Mouse (Mus musculus): ENCODE measurements around the gene Olfr66. TPM values are rescaled to one million over a fixed set of nuclear protein-coding genes. Genes with fewer than 3 reads are reported as not detected.

Olfr66 gene
- not detected in 2 replicates for polyA plus RNA-seq (2015; fragmentation: Nextera tagmentation; extraction: Ambion mirVana)

DNA sequence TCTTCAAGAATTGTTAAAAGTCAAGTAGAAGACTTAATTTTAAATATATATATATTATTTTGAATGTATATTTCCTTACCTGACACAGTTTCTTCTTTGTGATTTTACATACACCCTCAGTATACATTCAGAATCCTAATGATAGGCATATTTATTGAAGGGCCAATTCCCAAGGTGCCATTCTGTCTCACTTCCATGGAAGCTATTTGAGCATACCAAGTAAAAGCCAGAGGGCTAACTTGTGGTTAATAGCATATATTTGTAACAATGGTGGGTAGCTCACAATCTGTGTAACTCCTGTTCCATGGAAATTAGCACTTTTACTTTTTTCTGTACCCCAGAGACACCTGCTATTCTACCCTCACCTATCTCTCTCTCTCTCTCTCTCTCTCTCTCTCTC, at the start of gene Olfr66:
Gene Olfr66, minus strand, starts transcription at position 101 of the 400 bp plus-strand sequence.
- no peak for ATAC-seq (ENCODE audit: low FRiP score, low TSS enrichment)
- no peak within 1 kb of the TSS for H3K9ac ChIP-seq (replicated peaks; ENCODE audit: low read length)
- H3K4me3 ChIP-seq (ENCODE audit: low read length): no peak within 1 kb of the TSS
- H3K36me3 ChIP-seq (ENCODE audit: insufficient read depth, low read length): no peaks in the 10 kb centered on the region
- no peak within 1 kb of the TSS for H3K4me2 ChIP-seq (replicated peaks; ENCODE audit: low read depth, low read length)
- no peaks in the 10 kb centered on the region for H3K27me3 ChIP-seq (ENCODE audit: insufficient read depth, low read length)
- H3K4me1 ChIP-seq (ENCODE audit: insufficient read depth, low read length): no peaks in the 10 kb centered on the region
- H3K27ac ChIP-seq (ENCODE audit: low read length): no peak within 1 kb of the TSS
- no peaks in the 10 kb centered on the region for H3K9me3 ChIP-seq (ENCODE audit: low read length)

DNA sequence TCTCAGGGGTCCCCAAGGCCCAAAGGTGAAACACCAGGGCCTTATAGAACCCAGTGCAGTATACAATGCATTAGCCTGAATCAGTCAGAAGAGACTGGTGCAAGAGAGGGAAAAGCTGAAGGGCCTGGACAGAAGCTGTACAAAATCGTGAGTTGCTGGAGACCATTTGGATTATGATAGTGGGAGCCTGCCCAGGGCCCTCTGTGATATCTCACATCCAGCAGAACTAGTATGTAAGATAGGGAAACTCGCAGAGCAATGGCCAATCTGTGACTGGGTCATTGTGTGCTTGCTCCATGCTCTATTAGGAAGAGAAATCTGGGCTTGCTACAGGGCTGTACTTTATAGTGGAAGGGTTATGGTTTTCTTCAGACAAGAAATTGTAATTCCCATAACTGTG, 48.2 kb upstream of the Olfr66 start, which contains the start of gene Olfr632:
Gene Olfr632, plus strand, starts transcription at position 84 of the 400 bp plus-strand sequence.
- Histone ChIP-seq H3K4me2 (replicated peaks; ENCODE audit: low read depth, low read length) (no peak within 1 kb of the TSS), H3K9ac (replicated peaks; ENCODE audit: low read length) (no peak within 1 kb of the TSS), H3K9me3 (ENCODE audit: low read length) (no peaks in the 10 kb centered on the region), H3K36me3 (ENCODE audit: insufficient read depth, low read length) (no peaks in the 10 kb centered on the region), H3K27me3 (ENCODE audit: insufficient read depth, low read length) (no peaks in the 10 kb centered on the region), H3K4me3 (ENCODE audit: low read length) (no peak within 1 kb of the TSS), H3K4me1 (ENCODE audit: insufficient read depth, low read length) (no peaks in the 10 kb centered on the region), H3K27ac (ENCODE audit: low read length) (no peak within 1 kb of the TSS)
- WGBS: 83% methylated on average over 2 of the region's 2 CpGs
- no peak for ATAC-seq (ENCODE audit: low FRiP score, low TSS enrichment)

DNA sequence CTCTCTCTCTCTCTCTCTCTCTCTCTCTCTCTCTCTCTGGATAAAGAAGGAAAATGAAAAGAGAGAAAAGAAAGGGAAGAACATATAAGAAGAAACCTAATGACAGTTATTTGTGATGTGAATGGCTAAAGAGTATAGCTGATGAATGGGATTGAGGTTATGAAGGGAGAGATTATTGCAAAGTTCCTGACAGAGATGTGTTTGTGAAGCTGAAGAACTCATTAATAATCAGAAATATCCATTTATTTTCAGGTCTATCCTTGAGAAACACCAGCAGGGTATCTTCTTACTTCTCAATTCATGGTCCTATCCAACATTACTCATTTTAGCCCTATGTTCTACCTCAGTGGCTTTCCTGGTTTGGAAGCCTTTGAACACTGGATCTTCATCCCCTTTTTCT, 42.5 kb upstream of the Olfr66 start, which contains the start of gene Olfr631:
Gene Olfr631, plus strand, starts transcription at position 301 of the 400 bp plus-strand sequence.
- Histone ChIP-seq H3K4me3 (ENCODE audit: low read length) (no peak within 1 kb of the TSS), H3K4me1 (ENCODE audit: insufficient read depth, low read length) (no peaks in the 10 kb centered on the region), H3K27ac (ENCODE audit: low read length) (no peak within 1 kb of the TSS), H3K9me3 (ENCODE audit: low read length) (no peaks in the 10 kb centered on the region), H3K9ac (replicated peaks; ENCODE audit: low read length) (no peak within 1 kb of the TSS), H3K27me3 (ENCODE audit: insufficient read depth, low read length) (no peaks in the 10 kb centered on the region), H3K4me2 (replicated peaks; ENCODE audit: low read depth, low read length) (no peak within 1 kb of the TSS), H3K36me3 (ENCODE audit: insufficient read depth, low read length) (no peaks in the 10 kb centered on the region)
- ATAC-seq (ENCODE audit: low FRiP score, low TSS enrichment): no peak

DNA sequence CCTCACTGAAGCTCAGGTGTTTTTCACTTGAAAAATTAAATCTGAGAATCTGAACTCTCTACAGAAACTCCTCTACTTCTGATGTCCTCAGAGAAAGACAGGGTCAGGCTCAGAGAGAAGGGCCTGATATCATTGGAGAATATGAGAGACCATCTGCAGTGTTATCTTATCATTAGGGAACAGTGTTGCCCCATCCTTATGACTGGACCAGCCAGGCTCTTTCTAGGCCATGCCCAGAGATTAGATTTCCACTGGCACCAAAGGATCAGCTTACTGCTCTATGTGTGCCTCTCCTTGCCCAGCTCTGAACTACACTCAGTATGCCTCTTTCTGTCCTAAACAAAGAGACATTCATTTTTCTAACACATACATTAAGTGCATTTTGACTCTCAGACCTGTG, 29.3 kb upstream of the Olfr66 start:
- Histone ChIP-seq H3K9ac (replicated peaks; ENCODE audit: low read length) (no peak overlapping the region), H3K4me1 (ENCODE audit: insufficient read depth, low read length) (no peaks in the 10 kb centered on the region), H3K27me3 (ENCODE audit: insufficient read depth, low read length) (no peaks in the 10 kb centered on the region), H3K9me3 (ENCODE audit: low read length) (no peaks in the 10 kb centered on the region), H3K4me2 (replicated peaks; ENCODE audit: low read depth, low read length) (no peak overlapping the region), H3K36me3 (ENCODE audit: insufficient read depth, low read length) (no peaks in the 10 kb centered on the region), H3K27ac (ENCODE audit: low read length) (no peak overlapping the region), H3K4me3 (ENCODE audit: low read length) (no peak overlapping the region)
- no peak for ATAC-seq (ENCODE audit: low FRiP score, low TSS enrichment)

DNA sequence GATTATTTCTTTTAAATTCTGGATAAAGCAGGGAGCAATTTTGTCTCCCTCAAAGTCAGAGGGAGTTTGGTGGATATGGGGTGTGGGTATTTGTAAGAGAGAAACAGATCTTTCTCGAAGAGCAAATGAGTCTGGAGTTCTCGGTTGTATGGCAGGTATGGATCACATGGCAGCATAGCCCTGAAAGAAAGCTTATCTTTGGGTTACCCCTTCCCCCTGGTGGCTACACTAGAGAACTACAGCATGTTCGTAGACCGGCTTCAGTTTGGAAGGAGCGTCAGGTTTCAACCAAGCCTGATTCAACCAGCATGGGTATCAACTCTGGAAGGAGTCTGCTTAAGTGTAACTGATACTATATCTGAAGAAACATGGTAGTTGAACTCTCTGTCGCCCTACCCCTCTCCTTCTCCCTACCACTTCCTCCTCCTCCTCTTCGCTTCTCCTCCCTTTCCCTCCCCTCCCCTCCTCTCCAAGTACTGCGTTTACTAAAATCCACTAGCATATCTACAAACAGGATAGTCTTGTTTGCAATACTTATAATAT, 27.0 kb upstream of the Olfr66 start:
- Histone ChIP-seq H3K9ac (replicated peaks; ENCODE audit: low read length) (no peak overlapping the region), H3K4me3 (ENCODE audit: low read length) (no peak overlapping the region), H3K4me1 (ENCODE audit: insufficient read depth, low read length) (no peaks in the 10 kb centered on the region), H3K27me3 (ENCODE audit: insufficient read depth, low read length) (no peaks in the 10 kb centered on the region), H3K36me3 (ENCODE audit: insufficient read depth, low read length) (no peaks in the 10 kb centered on the region), H3K27ac (ENCODE audit: low read length) (no peak overlapping the region), H3K9me3 (ENCODE audit: low read length) (no peaks in the 10 kb centered on the region), H3K4me2 (replicated peaks; ENCODE audit: low read depth, low read length) (no peak overlapping the region)
- WGBS: 45% methylated on average over 8 of the region's 8 CpGs
- peak; percentile 65; the same call in 1 of the 2 replicates for ATAC-seq (ENCODE audit: low FRiP score, low TSS enrichment)

DNA sequence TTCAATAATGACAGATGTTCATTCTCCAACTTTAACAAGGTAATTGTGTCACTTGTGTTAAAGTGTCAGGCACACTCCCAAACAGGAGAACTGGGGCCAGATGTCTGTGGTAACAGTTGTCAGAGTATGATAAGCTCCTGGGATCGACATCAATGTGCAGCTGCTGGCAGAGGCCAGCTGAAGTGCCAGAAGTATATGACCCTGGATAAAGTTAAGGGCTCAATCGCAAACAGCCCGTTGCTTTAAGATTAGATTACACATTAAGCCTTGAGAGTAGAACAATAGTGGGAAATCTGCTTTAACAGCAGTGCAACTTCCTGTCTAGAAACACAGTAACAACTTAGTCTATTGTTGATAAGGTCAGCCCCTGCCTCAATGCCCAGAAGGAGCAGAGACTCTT, 24.0 kb upstream of the Olfr66 start:
- 2% methylated on average over 3 of the region's 3 CpGs for WGBS
- no peak overlapping the region for H3K4me3 ChIP-seq (ENCODE audit: low read length)
- no peaks in the 10 kb centered on the region for H3K27me3 ChIP-seq (ENCODE audit: insufficient read depth, low read length)
- no peaks in the 10 kb centered on the region for H3K36me3 ChIP-seq (ENCODE audit: insufficient read depth, low read length)
- H3K27ac ChIP-seq (ENCODE audit: low read length): no peak overlapping the region
- ATAC-seq (ENCODE audit: low FRiP score, low TSS enrichment): 0 out of 2 replicates have a peak, but pooled peaks have one; percentile 59
- H3K9me3 ChIP-seq (ENCODE audit: low read length): no peaks in the 10 kb centered on the region
- H3K9ac ChIP-seq (replicated peaks; ENCODE audit: low read length): no peak overlapping the region
- no peak overlapping the region for H3K4me2 ChIP-seq (replicated peaks; ENCODE audit: low read depth, low read length)
- no peaks in the 10 kb centered on the region for H3K4me1 ChIP-seq (ENCODE audit: insufficient read depth, low read length)

DNA sequence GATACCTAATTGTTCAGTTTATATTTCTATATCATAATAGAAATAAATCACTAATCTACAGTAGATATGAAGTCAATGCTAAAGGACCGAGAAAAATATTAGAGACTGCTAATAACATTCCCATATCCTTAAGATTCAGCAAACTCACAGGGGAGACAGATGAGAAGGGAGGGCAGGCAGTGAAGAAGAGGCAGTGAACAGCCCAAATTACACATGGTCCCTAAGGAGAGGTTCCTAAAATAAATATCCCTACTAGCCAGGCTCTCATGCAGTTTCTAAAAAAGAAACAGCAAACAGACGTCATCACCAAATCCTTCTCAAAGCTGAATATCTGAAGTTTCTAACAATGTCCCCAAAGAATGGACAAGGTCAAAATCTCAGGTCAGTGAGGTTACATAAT, 17.1 kb upstream of the Olfr66 start, which contains the start of gene Olfr65:
Gene Olfr65, plus strand, starts transcription at position 301 of the 400 bp plus-strand sequence.
- Histone ChIP-seq H3K36me3 (ENCODE audit: insufficient read depth, low read length) (no peaks in the 10 kb centered on the region), H3K4me1 (ENCODE audit: insufficient read depth, low read length) (no peaks in the 10 kb centered on the region), H3K4me2 (replicated peaks; ENCODE audit: low read depth, low read length) (no peak within 1 kb of the TSS), H3K9ac (replicated peaks; ENCODE audit: low read length) (no peak within 1 kb of the TSS), H3K27me3 (ENCODE audit: insufficient read depth, low read length) (no peaks in the 10 kb centered on the region), H3K27ac (ENCODE audit: low read length) (no peak within 1 kb of the TSS), H3K9me3 (ENCODE audit: low read length) (no peaks in the 10 kb centered on the region), H3K4me3 (ENCODE audit: low read length) (no peak within 1 kb of the TSS)
- WGBS: 67% methylated on average over 2 of the region's 2 CpGs
- ATAC-seq (ENCODE audit: low FRiP score, low TSS enrichment): no peak

DNA sequence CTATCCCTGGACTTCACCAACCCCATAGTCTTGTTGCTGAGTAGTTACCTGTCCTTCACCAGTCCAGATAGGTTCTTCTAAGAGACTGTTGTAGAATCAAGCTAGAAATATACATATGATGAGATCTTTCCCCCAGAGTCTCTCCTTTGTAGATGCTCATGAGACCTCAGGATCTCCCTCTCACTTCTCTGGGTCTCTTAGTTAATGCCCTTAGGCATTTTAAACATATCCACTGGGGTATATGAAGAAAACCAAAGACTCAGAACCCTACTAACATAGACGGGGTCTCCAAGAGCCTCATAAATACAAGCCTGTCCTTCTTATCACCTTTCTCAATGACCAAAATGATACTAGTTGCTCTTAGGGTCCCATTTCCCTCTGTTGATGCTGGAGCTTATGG, 8.3 kb upstream of the Olfr66 start, which contains the start of gene Olfr64:
Gene Olfr64, minus strand, starts transcription at position 101 of the 400 bp plus-strand sequence.
- H3K27ac ChIP-seq (ENCODE audit: low read length): no peak within 1 kb of the TSS
- no peaks in the 10 kb centered on the region for H3K36me3 ChIP-seq (ENCODE audit: insufficient read depth, low read length)
- no peak within 1 kb of the TSS for H3K9ac ChIP-seq (replicated peaks; ENCODE audit: low read length)
- no peak for ATAC-seq (ENCODE audit: low FRiP score, low TSS enrichment)
- 63% methylated on average over 1 of the region's 1 CpGs for WGBS
- H3K4me1 ChIP-seq (ENCODE audit: insufficient read depth, low read length): no peaks in the 10 kb centered on the region
- no peaks in the 10 kb centered on the region for H3K9me3 ChIP-seq (ENCODE audit: low read length)
- H3K27me3 ChIP-seq (ENCODE audit: insufficient read depth, low read length): no peaks in the 10 kb centered on the region
- H3K4me3 ChIP-seq (ENCODE audit: low read length): no peak within 1 kb of the TSS
- H3K4me2 ChIP-seq (replicated peaks; ENCODE audit: low read depth, low read length): no peak within 1 kb of the TSS

DNA sequence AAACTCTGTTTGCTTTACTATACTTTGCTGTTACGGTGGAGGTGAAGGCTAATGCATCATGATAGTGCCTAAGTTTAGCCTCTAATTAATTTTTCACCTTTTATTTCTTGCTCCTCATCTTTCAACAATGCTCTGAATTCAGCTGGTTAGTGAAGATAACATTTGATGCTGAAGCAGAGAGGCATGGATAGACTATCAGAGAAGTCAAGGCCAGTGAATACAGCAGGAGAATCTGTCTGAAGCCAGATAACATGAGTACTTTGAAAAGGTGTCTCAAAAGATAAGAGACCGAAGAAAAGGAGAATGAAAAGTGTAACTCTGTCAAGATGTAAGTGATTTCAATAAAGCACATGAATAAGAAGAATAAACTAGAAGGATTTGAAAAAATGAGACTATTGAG, 9.0 kb downstream of the Olfr66 start:
- Histone ChIP-seq H3K9me3 (ENCODE audit: low read length) (no peaks in the 10 kb centered on the region), H3K27ac (ENCODE audit: low read length) (no peak overlapping the region), H3K27me3 (ENCODE audit: insufficient read depth, low read length) (no peaks in the 10 kb centered on the region), H3K4me2 (replicated peaks; ENCODE audit: low read depth, low read length) (no peak overlapping the region), H3K4me3 (ENCODE audit: low read length) (no peak overlapping the region), H3K4me1 (ENCODE audit: insufficient read depth, low read length) (no peaks in the 10 kb centered on the region), H3K9ac (replicated peaks; ENCODE audit: low read length) (no peak overlapping the region), H3K36me3 (ENCODE audit: insufficient read depth, low read length) (no peaks in the 10 kb centered on the region)
- 89% methylated on average over 2 of the region's 2 CpGs for WGBS
- ATAC-seq (ENCODE audit: low FRiP score, low TSS enrichment): no peak

DNA sequence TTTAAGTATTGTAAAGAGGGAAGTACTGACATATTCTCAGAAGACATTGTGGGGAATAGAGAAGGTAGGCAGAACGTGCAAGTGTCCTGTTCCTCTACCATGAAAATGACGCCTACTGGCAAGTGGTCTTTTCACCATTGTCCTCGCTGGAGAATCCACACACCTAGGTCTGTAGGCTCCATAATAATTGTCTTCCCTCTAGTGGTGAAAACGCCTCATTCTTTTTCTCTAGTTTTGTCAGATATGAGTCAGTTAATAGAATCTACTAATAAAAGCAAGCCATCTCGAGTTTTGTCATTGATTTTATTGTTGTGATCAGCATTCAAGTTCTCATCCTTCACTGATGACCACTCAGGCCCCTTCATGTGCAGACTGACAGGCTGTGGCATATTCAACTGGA, 11.6 kb downstream of the Olfr66 start:
- Histone ChIP-seq H3K27ac (ENCODE audit: low read length) (no peak overlapping the region), H3K9ac (replicated peaks; ENCODE audit: low read length) (no peak overlapping the region), H3K4me3 (ENCODE audit: low read length) (no peak overlapping the region), H3K36me3 (ENCODE audit: insufficient read depth, low read length) (no peaks in the 10 kb centered on the region), H3K27me3 (ENCODE audit: insufficient read depth, low read length) (no peaks in the 10 kb centered on the region), H3K9me3 (ENCODE audit: low read length) (no peaks in the 10 kb centered on the region), H3K4me1 (ENCODE audit: insufficient read depth, low read length) (no peaks in the 10 kb centered on the region), H3K4me2 (replicated peaks; ENCODE audit: low read depth, low read length) (no peak overlapping the region)
- WGBS: 53% methylated on average over 5 of the region's 5 CpGs
- ATAC-seq (ENCODE audit: low FRiP score, low TSS enrichment): no peak
